In genomic region chr1:93823796-93824495, GRCm38 (mm10) we compare ENCODE assay signal across 10 mouse cellular contexts. TPM values are rescaled to one million over a fixed set of nuclear protein-coding genes. Genes with fewer than 3 reads are reported as not detected.
A peak's percentile ranks its signal among the peaks of the same experiment; 100 is the strongest.
DNase-seq lines count a peak whose midpoint lies in the region; ATAC-seq and TF ChIP-seq lines count a peak whose summit lies in the region.
"Had no signal": no experiment of that assay in that cellular context is flagged by ENCODE, and none has a peak within 500 bp of the region (broad histone marks: within the 10 kb centered on the region; RNA-seq: fewer than 3 reads in every experiment).

No protein-coding gene starts in this region.

- ATAC-seq in neural tube, embryonic 12.5 days (ENCODE audit: low FRiP score, low read depth), result no peak
- ATAC-seq in limb, embryonic 12.5 days (ENCODE audit: insufficient number of reproducible peaks, insufficient read depth, low FRiP score, low TSS enrichment, low read depth), result no peak
- ATAC-seq in stomach, postnatal 0 days (ENCODE audit: low FRiP score, low TSS enrichment), result no peak

- no peak overlapping the region for H3K4me3 ChIP-seq in heart, adult 2 months
- H3K4me3 ChIP-seq in heart, embryonic 10.5 days, result no peak overlapping the region
- no peak overlapping the region for H3K4me3 ChIP-seq in neural tube, embryonic 12.5 days
- H3K4me3 ChIP-seq in limb, embryonic 12.5 days (replicated peaks), result no peak overlapping the region
- H3K4me3 ChIP-seq in stomach, postnatal 0 days (ENCODE audit: low read depth, low read length), result no peak overlapping the region

- no peak for DNase-seq in heart, adult 2 months
- DNase-seq in heart, embryonic 10.5 days (ENCODE audit: low spot score), result no peak
- DNase-seq in neural tube, embryonic 10.5 days (ENCODE audit: extremely low spot score, low spot score), result no peak
- DNase-seq in stomach, postnatal 0 days (ENCODE audit: low spot score), result no peak
- no peak for DNase-seq in urinary bladder, postnatal 4 days (ENCODE audit: low spot score in 2 of 2)
- no peak for DNase-seq in right cerebral cortex, postnatal 10 days (ENCODE audit: low spot score in 2 of 2)
- DNase-seq: kidney, adult 9 months had no signal

- H3K27ac ChIP-seq in heart, adult 2 months, result peak overlapping the region; percentile 91
- no peak overlapping the region; the same call in 1 of the 2 replicates for H3K27ac ChIP-seq in heart, embryonic 10.5 days
- H3K27ac ChIP-seq in neural tube, embryonic 12.5 days, result 0 out of 2 replicates have a peak overlapping the region, but pooled peaks have one; percentile 89
- peak overlapping the region; percentile 96; the same call in 1 of the 2 replicates for H3K27ac ChIP-seq in limb, embryonic 12.5 days
- peak overlapping the region; percentile 97 for H3K27ac ChIP-seq in stomach, postnatal 0 days (replicated peaks)

- intact Hi-C loops in heart, adult 2 months (cut with DNase I), result loop anchor here (2.0 kb wide), 1 partner anchor 19 kb away; no protein-coding TSS in a partner anchor

- H3K9ac ChIP-seq in heart, adult 2 months (ENCODE audit: low read depth, low read length), result no peak overlapping the region
- no peak overlapping the region for H3K9ac ChIP-seq in neural tube, embryonic 12.5 days
- H3K9ac ChIP-seq in limb, embryonic 12.5 days (replicated peaks), result no peak overlapping the region
- H3K9ac ChIP-seq in stomach, postnatal 0 days (ENCODE audit: low read length), result no peak overlapping the region; the same call in 1 of the 2 replicates

- 48% methylated on average over 3 of the region's 3 CpGs for WGBS in heart, adult 2 months
- 82% methylated on average over 3 of the region's 3 CpGs for WGBS in heart, embryonic 10.5 days
- 81% methylated on average over 3 of the region's 3 CpGs for WGBS in neural tube, embryonic 12.5 days
- WGBS in limb, embryonic 12.5 days, result 81% methylated on average over 3 of the region's 3 CpGs
- WGBS in stomach, postnatal 0 days, result 77% methylated on average over 3 of the region's 3 CpGs

- no peaks in the 10 kb centered on the region for H3K27me3 ChIP-seq in heart, adult 2 months (ENCODE audit: control insufficient read depth, insufficient read depth, low read length)
- H3K27me3 ChIP-seq in heart, embryonic 10.5 days (ENCODE audit: insufficient read depth, poor library complexity, severe bottlenecking), result no peaks in the 10 kb centered on the region
- no peaks in the 10 kb centered on the region for H3K27me3 ChIP-seq in neural tube, embryonic 12.5 days (replicated peaks)
- no peaks in the 10 kb centered on the region for H3K27me3 ChIP-seq in limb, embryonic 12.5 days
- H3K27me3 ChIP-seq in stomach, postnatal 0 days (ENCODE audit: control insufficient read depth, insufficient read depth, low read length), result no peaks in the 10 kb centered on the region

- H3K9me3 ChIP-seq in heart, embryonic 10.5 days, result no peaks in the 10 kb centered on the region
- H3K9me3 ChIP-seq in neural tube, embryonic 12.5 days, result no peaks in the 10 kb centered on the region
- H3K9me3 ChIP-seq in limb, embryonic 12.5 days, result no peaks in the 10 kb centered on the region
- H3K9me3 ChIP-seq in stomach, postnatal 0 days (ENCODE audit: control insufficient read depth, low read length), result no peaks in the 10 kb centered on the region

- TF ChIP-seq POLR2A in heart, adult 2 months (IDR thresholded peaks at IDR 0.05; ENCODE audit: insufficient read depth, low read depth, low read length), result no peak

- no peak for TF ChIP-seq CTCF in heart, adult 2 months (IDR thresholded peaks at IDR 0.05)
- TF ChIP-seq CTCF in stomach, postnatal 0 days (IDR thresholded peaks at IDR 0.05; ENCODE audit: low read depth), result no peak

- TF ChIP-seq EP300 in heart, adult 2 months (IDR thresholded peaks at IDR 0.05; ENCODE audit: insufficient read depth, low read depth, low read length), result no peak
- no peak for TF ChIP-seq EP300 in stomach, postnatal 0 days (optimal IDR thresholded peaks at IDR 0.05)

- H3K4me2 ChIP-seq in neural tube, embryonic 12.5 days (replicated peaks), result no peak overlapping the region; the same call in 1 of the 2 replicates
- H3K4me2 ChIP-seq in limb, embryonic 12.5 days, result peak overlapping the region; percentile 79
- no peak overlapping the region for H3K4me2 ChIP-seq in stomach, postnatal 0 days (replicated peaks; ENCODE audit: low read depth)

- no peaks in the 10 kb centered on the region for H3K79me2 ChIP-seq in heart, adult 2 months (replicated peaks; ENCODE audit: control insufficient read depth, insufficient read depth, low read length)

- H3K36me3 ChIP-seq in heart, adult 2 months (ENCODE audit: control insufficient read depth, insufficient read depth, low read length), result no peaks in the 10 kb centered on the region
- H3K36me3 ChIP-seq in heart, embryonic 10.5 days, result peaks cover 32% of the 10 kb centered on the region
- peaks cover 15% of the 10 kb centered on the region for H3K36me3 ChIP-seq in neural tube, embryonic 12.5 days
- peaks cover 28% of the 10 kb centered on the region for H3K36me3 ChIP-seq in limb, embryonic 12.5 days
- H3K36me3 ChIP-seq in stomach, postnatal 0 days (ENCODE audit: control insufficient read depth, insufficient read depth, low read length), result peaks cover 3% of the 10 kb centered on the region; the same call in 1 of the 2 replicates

- peaks cover 3% of the 10 kb centered on the region for H3K4me1 ChIP-seq in heart, adult 2 months (ENCODE audit: control insufficient read depth, insufficient read depth, low read length)
- peaks cover 16% of the 10 kb centered on the region for H3K4me1 ChIP-seq in heart, embryonic 10.5 days
- H3K4me1 ChIP-seq in neural tube, embryonic 12.5 days, result peaks cover 11% of the 10 kb centered on the region
- peaks cover 5% of the 10 kb centered on the region for H3K4me1 ChIP-seq in limb, embryonic 12.5 days (replicated peaks)
- peaks cover 3% of the 10 kb centered on the region; the same call in 1 of the 2 replicates for H3K4me1 ChIP-seq in stomach, postnatal 0 days (replicated peaks; ENCODE audit: control insufficient read depth, insufficient read depth)

RNA-seq across cellular contexts. Expression of gene D2hgdh, which starts 0.8 kb away (rescaled TPM):
- total RNA-seq in heart, adult 2 months (2021), result 10 to 100 TPM; 32.3 to 35.1 TPM
- polyA plus RNA-seq in heart, adult 2 months (2012; rRNA removed), result 64.1 and 72.6 TPM in 2 replicates
- polyA plus RNA-seq in heart, embryonic 10.5 days (2016; fragmentation: Nextera tagmentation; extraction: Ambion mirVana), result 14.8 and 18.3 TPM in 2 replicates
- 17.0 TPM in 2 replicates for polyA plus RNA-seq in neural tube, embryonic 12.5 days (2016; fragmentation: Nextera tagmentation; extraction: Ambion mirVana)
- 16.2 and 17.9 TPM in 2 replicates for polyA plus RNA-seq in limb, embryonic 12.5 days (2016; fragmentation: Nextera tagmentation; extraction: Ambion mirVana)
- 7.5 and 8.6 TPM in 2 replicates for polyA plus RNA-seq in stomach, postnatal 0 days (2015; fragmentation: Nextera tagmentation; extraction: Ambion mirVana)

RNA-seq across cellular contexts. Expression of gene Ing5, which starts 20.2 kb away (rescaled TPM):
- total RNA-seq in heart, adult 2 months (2021), result 10 to 100 TPM; 13.0 to 15.1 TPM
- 5.4 and 6.8 TPM in 2 replicates for polyA plus RNA-seq in heart, adult 2 months (2012; rRNA removed)
- 20.3 and 21.1 TPM in 2 replicates for polyA plus RNA-seq in heart, embryonic 10.5 days (2016; fragmentation: Nextera tagmentation; extraction: Ambion mirVana)
- polyA plus RNA-seq in neural tube, embryonic 12.5 days (2016; fragmentation: Nextera tagmentation; extraction: Ambion mirVana), result 12.4 and 14.0 TPM in 2 replicates
- polyA plus RNA-seq in limb, embryonic 12.5 days (2016; fragmentation: Nextera tagmentation; extraction: Ambion mirVana), result 16.8 and 17.9 TPM in 2 replicates
- 9.3 and 10.4 TPM in 2 replicates for polyA plus RNA-seq in stomach, postnatal 0 days (2015; fragmentation: Nextera tagmentation; extraction: Ambion mirVana)

RNA-seq across cellular contexts. Expression of gene Dtymk, which starts 22.2 kb away (rescaled TPM):
- total RNA-seq in heart, adult 2 months (2021), result 10 to 100 TPM; 22.2 to 22.4 TPM
- 23.6 and 35.4 TPM in 2 replicates for polyA plus RNA-seq in heart, adult 2 months (2012; rRNA removed)
- 214 and 261 TPM in 2 replicates for polyA plus RNA-seq in heart, embryonic 10.5 days (2016; fragmentation: Nextera tagmentation; extraction: Ambion mirVana)
- 187 TPM in 2 replicates for polyA plus RNA-seq in neural tube, embryonic 12.5 days (2016; fragmentation: Nextera tagmentation; extraction: Ambion mirVana)
- 278 and 281 TPM in 2 replicates for polyA plus RNA-seq in limb, embryonic 12.5 days (2016; fragmentation: Nextera tagmentation; extraction: Ambion mirVana)
- polyA plus RNA-seq in stomach, postnatal 0 days (2015; fragmentation: Nextera tagmentation; extraction: Ambion mirVana), result 108 and 110 TPM in 2 replicates

RNA-seq across cellular contexts. Expression of gene Gal3st2, which starts 37.2 kb away (rescaled TPM):
- under 1 TPM; 0.65 to 0.93 TPM for total RNA-seq in heart, adult 2 months (2021)
- polyA plus RNA-seq in heart, adult 2 months (2012; rRNA removed), result 0.09 and 1.0 TPM in 2 replicates
- polyA plus RNA-seq in heart, embryonic 10.5 days (2016; fragmentation: Nextera tagmentation; extraction: Ambion mirVana), result 0.10 TPM in 1 of 2 replicates, not detected in the other
- polyA plus RNA-seq in neural tube, embryonic 12.5 days (2016; fragmentation: Nextera tagmentation; extraction: Ambion mirVana), result not detected in 2 replicates
- polyA plus RNA-seq in limb, embryonic 12.5 days (2016; fragmentation: Nextera tagmentation; extraction: Ambion mirVana), result 0.31 and 0.64 TPM in 2 replicates
- 0.07 and 0.08 TPM in 2 replicates for polyA plus RNA-seq in stomach, postnatal 0 days (2015; fragmentation: Nextera tagmentation; extraction: Ambion mirVana)
- polyA plus RNA-seq: brain, embryonic 14.5 days had no signal
